Mouse (Mus musculus) stomach, postnatal 0 days (tissue): ENCODE measurements at regions not wholly inside any gene's neighbourhood (a gene's known extent, or its start where the extent isn't known, plus 50 kb on each side); places are given as distances from the start of the nearest gene placed in this dataset.

Experiments used
- ATAC-seq: fragments of 200-750 bp; cut with Nextera tagmentation; 2 replicates; pipeline ENCODE4 v1.8.0; 2017; ENCODE audit not compliant: low FRiP score, low TSS enrichment
- DNase-seq: peaks from one replicate; pipeline ENCODE4 v3.0.0-alpha.2; 2016; ENCODE audit warnings: low spot score
- H3K27ac ChIP-seq: fragments of 300-500 bp; sonication (generic); replicated peaks from 2 replicates; pipeline ENCODE4 v1.5.1; 2014; ENCODE audit warnings: mild to moderate bottlenecking, control low read depth
- H3K27me3 ChIP-seq: fragments of 300-500 bp; sonication (generic); 2 replicates; pipeline ENCODE4 v1.6.1; 2014; ENCODE audit warnings: low read length; ENCODE audit not compliant: control insufficient read depth, insufficient read depth
- H3K36me3 ChIP-seq: fragments of 300-500 bp; sonication (generic); 2 replicates; pipeline ENCODE4 v1.6.1; 2014; ENCODE audit warnings: low read length, mixed read lengths; ENCODE audit not compliant: control insufficient read depth, insufficient read depth
- H3K4me1 ChIP-seq: fragments of 300-500 bp; sonication (generic); replicated peaks from 2 replicates; pipeline ENCODE4 v1.6.1; 2014; ENCODE audit warnings: antibody characterized with exemption; ENCODE audit not compliant: control insufficient read depth, insufficient read depth
- H3K4me2 ChIP-seq: fragments of 300-500 bp; sonication (generic); replicated peaks from 2 replicates; pipeline ENCODE4 v1.6.1; 2014; ENCODE audit warnings: low read depth, mild to moderate bottlenecking, control low read depth, moderate library complexity
- H3K4me3 ChIP-seq: fragments of 300-500 bp; sonication (generic); 2 replicates; pipeline ENCODE4 v1.5.1; 2014; ENCODE audit warnings: low read depth, low read length, control low read depth
- H3K9ac ChIP-seq: fragments of 300-500 bp; sonication (generic); 2 replicates; pipeline ENCODE4 v1.6.1; 2014; ENCODE audit warnings: mild to moderate bottlenecking, low read length, control low read depth, mixed read lengths
- H3K9me3 ChIP-seq: fragments of 300-500 bp; sonication (generic); 2 replicates; pipeline ENCODE4 v1.6.1; 2016; ENCODE audit warnings: low read length; ENCODE audit not compliant: control insufficient read depth
- CTCF ChIP-seq: IDR thresholded peaks from 2 replicates; pipeline ENCODE4 v1.5.1; 2016; ENCODE audit warnings: antibody characterized with exemption, low read depth, mild to moderate bottlenecking, moderate library complexity
- EP300 ChIP-seq: optimal IDR thresholded peaks from 2 replicates; pipeline ENCODE3; 2016; ENCODE audit warnings: antibody characterized with exemption
- WGBS: fragments of 180-500 bp; shearing (Covaris S2); extraction: QIAGEN DNeasy Blood & Tissue Kit; methylation state at CpG from one replicate; pipeline ENCODE4 v1.1.7; 2014; 5-methylcytosine and 5-hydroxymethylcytosine counted together

DNA sequence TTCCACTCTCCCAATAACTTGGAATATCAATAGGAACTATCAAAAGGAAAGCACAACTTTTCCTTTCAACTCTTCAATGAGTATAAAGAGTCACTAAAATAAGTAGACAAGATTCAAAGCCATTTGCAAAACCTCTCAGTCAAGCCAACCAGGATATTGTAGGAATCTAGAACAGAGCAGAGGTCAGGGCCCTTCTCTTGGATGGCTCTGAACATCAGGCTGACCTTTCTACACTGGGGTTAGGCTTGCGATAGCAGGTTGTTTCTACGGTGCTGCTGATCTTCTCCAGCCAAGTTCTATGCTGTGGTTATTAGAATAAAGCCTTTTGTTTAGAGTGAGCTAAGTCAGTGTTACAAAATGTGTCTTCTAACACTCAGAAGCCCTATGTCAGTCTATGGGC, 658.6 kb downstream of the Ofcc1 start:
- H3K27ac ChIP-seq: no peak overlapping the region
- no peaks in the 10 kb centered on the region for H3K9me3 ChIP-seq
- WGBS: 52% methylated on average over 2 of the region's 2 CpGs
- no peak for DNase-seq
- no peaks in the 10 kb centered on the region for H3K4me1 ChIP-seq
- no peak for ATAC-seq
- H3K36me3 ChIP-seq: no peaks in the 10 kb centered on the region
- H3K27me3 ChIP-seq: no peaks in the 10 kb centered on the region
- no peak overlapping the region for H3K4me3 ChIP-seq
- H3K9ac ChIP-seq: no peak overlapping the region
- H3K4me2 ChIP-seq: no peak overlapping the region
- no peak for TF ChIP-seq CTCF
- no peak for TF ChIP-seq EP300

DNA sequence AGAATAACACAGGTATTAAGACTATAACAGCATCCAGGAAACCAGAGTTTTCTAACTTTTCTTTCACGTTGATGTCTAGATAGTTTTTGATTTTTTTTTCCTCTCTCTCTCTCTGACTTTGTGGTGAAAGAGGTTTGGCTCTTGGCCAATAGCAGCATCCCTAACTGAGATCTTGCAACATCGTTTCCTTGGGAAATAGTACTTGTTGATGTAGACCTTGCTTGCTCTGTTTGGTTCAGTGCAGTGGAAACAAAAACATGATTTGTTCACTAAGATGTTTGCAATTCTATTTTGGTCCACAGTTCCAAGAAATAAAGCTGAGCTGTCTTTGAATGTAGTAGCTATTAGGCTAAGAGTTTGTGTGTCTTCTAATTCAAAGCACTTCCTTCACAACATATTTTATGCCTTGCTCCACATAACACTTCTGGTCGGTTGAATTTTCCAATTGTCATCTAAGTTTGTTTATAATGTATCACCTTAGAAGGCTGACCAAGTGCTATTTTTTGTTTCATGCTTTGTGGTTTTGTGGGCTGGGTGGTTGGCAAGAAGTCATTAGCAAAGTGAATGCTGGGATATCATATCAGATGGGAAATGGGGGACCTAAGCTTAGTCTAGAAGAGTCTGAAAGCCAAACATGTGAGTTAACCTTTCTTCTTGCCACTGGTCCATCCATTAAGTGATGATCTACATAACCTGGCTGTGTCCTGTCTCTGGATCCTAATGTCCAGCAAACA, 669.8 kb downstream of the Ofcc1 start:
- Histone ChIP-seq H3K27me3 (no peaks in the 10 kb centered on the region), H3K4me2 (no peak overlapping the region), H3K27ac (no peak overlapping the region), H3K9me3 (no peaks in the 10 kb centered on the region), H3K36me3 (no peaks in the 10 kb centered on the region), H3K9ac (no peak overlapping the region), H3K4me3 (no peak overlapping the region), H3K4me1 (no peaks in the 10 kb centered on the region)
- DNase-seq: no peak
- ATAC-seq: no peak
- TF ChIP-seq CTCF (no peak), EP300 (no peak)
- WGBS: 58% methylated on average over 3 of the region's 3 CpGs

DNA sequence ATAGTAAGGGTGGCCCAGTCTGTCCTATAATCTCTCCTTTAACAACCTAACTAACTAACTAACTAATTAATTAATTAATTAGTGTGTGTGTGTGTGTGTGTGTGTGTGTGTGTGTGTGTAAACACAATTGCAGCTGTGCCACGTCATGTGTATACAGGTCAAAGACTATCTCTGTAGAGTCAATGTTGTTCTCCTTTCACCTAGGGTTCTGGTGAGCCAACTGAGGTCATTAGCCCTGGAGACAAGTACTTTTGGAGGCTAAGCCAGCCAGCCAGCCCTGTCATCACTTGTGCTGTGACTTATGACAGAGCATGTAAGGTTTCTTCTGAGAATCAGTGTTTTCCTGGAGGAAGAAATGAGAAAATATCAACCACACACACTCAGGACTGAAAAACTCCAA, 696.7 kb downstream of the Ofcc1 start:
- 75% methylated on average over 1 of the region's 1 CpGs for WGBS
- DNase-seq (no peak), ATAC-seq (no peak)
- TF ChIP-seq CTCF: no peak
- TF ChIP-seq EP300: no peak
- Histone ChIP-seq H3K36me3 (no peaks in the 10 kb centered on the region), H3K4me2 (no peak overlapping the region), H3K4me3 (no peak overlapping the region), H3K4me1 (no peaks in the 10 kb centered on the region), H3K9ac (no peak overlapping the region), H3K27me3 (no peaks in the 10 kb centered on the region), H3K9me3 (no peaks in the 10 kb centered on the region), H3K27ac (no peak overlapping the region)

DNA sequence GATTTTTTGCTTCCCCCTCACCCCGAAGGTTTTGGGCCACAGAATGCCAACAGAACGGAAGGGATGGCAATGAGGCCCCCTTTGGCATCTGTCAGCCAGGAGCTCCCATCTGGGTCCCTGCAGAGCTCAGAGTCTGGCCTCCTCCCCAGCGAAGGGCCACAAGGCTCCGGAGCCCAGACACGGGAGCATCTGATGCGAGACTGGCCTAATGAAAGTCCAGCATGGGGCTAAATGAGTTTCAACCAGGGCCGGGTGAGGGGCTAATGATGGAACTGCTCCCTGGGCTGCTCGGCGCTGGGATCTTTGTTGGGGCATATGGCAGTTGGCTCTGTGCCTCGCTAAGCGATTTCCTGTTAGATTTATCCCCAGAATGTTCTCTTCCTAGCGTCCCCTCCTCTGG, 688.8 kb upstream of the Slc35b3 start:
- H3K4me3 ChIP-seq: no peak overlapping the region

DNA sequence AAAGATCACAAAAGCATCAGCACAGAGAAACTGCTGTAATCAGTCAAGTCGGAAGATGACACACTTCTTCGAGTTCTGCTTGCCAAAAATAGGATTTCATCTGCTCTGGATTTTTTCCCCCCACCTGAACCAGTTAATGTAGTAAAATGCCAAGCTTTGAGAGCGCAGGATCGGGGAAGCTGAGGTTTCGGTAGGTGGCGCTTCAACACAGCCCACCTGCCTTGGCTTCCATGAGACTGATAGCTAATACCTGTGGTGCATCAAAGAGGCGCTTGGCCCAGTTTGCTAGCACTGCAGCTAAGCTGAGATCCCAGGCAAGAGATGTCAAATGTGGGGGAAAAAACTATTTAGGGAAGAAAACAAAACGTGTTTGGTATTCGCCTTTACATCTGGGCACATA, 686.7 kb upstream of the Slc35b3 start:
- WGBS: 15% methylated on average over 9 of the region's 9 CpGs
- no peaks in the 10 kb centered on the region for H3K27me3 ChIP-seq
- H3K9me3 ChIP-seq: no peaks in the 10 kb centered on the region
- H3K4me2 ChIP-seq: no peak overlapping the region
- no peaks in the 10 kb centered on the region for H3K4me1 ChIP-seq
- H3K36me3 ChIP-seq: no peaks in the 10 kb centered on the region
- H3K4me3 ChIP-seq: no peak overlapping the region
- DNase-seq (peak; percentile 30), ATAC-seq (no peak)
- H3K27ac ChIP-seq: no peak overlapping the region
- TF ChIP-seq EP300: no peak
- peak; percentile 77 for TF ChIP-seq CTCF
- H3K9ac ChIP-seq: no peak overlapping the region

More for the DNA sequence above, 688.8 kb upstream of the Slc35b3 start:
- no peak overlapping the region for H3K9ac ChIP-seq
- H3K36me3 ChIP-seq: no peaks in the 10 kb centered on the region
- H3K27ac ChIP-seq: no peak overlapping the region
- no peaks in the 10 kb centered on the region for H3K27me3 ChIP-seq
- no peak for DNase-seq
- no peak for TF ChIP-seq CTCF
- TF ChIP-seq EP300: no peak
- no peaks in the 10 kb centered on the region for H3K9me3 ChIP-seq
- 50% methylated on average over 12 of the region's 12 CpGs for WGBS
- no peaks in the 10 kb centered on the region for H3K4me1 ChIP-seq
- no peak overlapping the region for H3K4me2 ChIP-seq
- no peak for ATAC-seq

DNA sequence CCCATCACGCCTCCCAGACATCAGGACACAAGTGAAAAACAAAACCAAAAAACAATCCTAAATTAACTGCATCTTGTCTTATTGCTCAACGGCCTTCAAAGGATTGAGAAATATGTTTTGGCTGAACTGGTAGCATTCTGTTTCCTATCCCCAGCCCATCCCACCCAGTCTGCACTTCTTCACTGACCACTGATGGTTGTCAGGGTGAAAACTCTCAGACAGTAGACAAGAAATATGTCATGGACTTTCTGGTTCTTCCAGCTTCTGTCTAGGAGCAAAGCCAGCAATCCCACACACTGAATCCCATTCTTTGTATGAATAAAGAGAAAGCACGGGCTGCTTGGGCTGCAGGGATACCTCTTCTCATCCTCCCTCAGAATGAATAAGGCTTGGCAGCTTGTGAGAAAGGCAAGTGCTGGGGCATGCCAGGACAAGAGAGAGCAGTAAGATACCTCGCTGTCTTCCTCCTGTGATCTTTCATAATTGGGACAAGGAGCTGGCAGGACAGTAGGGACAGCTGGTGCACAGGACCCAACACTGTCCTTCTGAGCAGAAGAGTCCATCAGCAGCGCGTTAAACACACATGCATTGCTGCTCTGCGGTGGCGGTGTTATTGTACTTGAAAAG, 670.9 kb upstream of the Slc35b3 start:
- Histone ChIP-seq H3K9me3 (no peaks in the 10 kb centered on the region), H3K36me3 (no peaks in the 10 kb centered on the region), H3K27ac (no peak overlapping the region), H3K4me1 (no peaks in the 10 kb centered on the region), H3K4me2 (no peak overlapping the region), H3K9ac (no peak overlapping the region), H3K4me3 (no peak overlapping the region), H3K27me3 (no peaks in the 10 kb centered on the region)
- no peak for ATAC-seq
- 73% methylated on average over 8 of the region's 8 CpGs for WGBS
- TF ChIP-seq EP300 (no peak), CTCF (no peak)
- DNase-seq: no peak
